Comparison of ENCODE assay signal across 8 mouse cellular contexts in the genomic region with DNA sequence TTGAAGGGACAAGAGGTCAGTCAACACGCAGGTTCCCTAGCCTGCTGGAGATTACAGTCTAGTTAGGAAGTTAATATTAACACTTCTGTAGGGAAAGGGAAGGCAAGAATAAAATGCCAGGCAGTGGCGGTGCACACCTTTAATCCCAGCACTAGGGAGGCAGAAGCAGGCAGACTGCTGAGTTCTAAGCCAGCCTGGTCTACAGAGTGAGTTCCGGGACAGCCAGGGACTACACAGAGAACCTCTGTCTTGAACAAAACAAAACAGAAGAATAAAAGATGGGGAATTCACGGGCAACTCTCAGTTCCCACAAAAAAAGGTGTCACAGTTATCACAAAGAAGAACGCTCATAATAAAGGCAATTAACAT. TPM values are rescaled to one million over a fixed set of nuclear protein-coding genes. Genes with fewer than 3 reads are reported as not detected.
A peak's percentile ranks its signal among the peaks of the same experiment; 100 is the strongest.
DNase-seq lines count a peak whose midpoint lies in the region; ATAC-seq and TF ChIP-seq lines count a peak whose summit lies in the region.

No protein-coding gene starts in this region.

- dilution Hi-C loops in CH12.LX (cut with MboI; ENCODE audit: extremely low pct_ligation_motif_present, extremely low pct_unique_long_range_greater_than_20kb, low sequenced_read_pairs) = no loop called here

- no peak for TF ChIP-seq EP300 in CH12.LX (IDR thresholded peaks at IDR 0.05; ENCODE audit: low read length)
- no peak for TF ChIP-seq EP300 in liver, postnatal 0 days (IDR thresholded peaks at IDR 0.05; ENCODE audit: low read depth)

- H3K9me3 ChIP-seq in heart, embryonic 13.5 days = peaks cover 4% of the 10 kb centered on the region; the same call in 1 of the 2 replicates
- peaks cover 7% of the 10 kb centered on the region for H3K9me3 ChIP-seq in CH12.LX (replicated peaks; ENCODE audit: low read length)
- H3K9me3 ChIP-seq in forebrain, embryonic 15.5 days = no peaks in the 10 kb centered on the region
- H3K9me3 ChIP-seq in liver, postnatal 0 days (ENCODE audit: low read length) = no peaks in the 10 kb centered on the region

- H3K9ac ChIP-seq in heart, embryonic 13.5 days = peak overlapping the region; percentile 95
- H3K9ac ChIP-seq in CH12.LX (ENCODE audit: insufficient read depth, low read depth) = peak overlapping the region; percentile 17; the same call in 1 of the 2 replicates
- H3K9ac ChIP-seq in forebrain, embryonic 15.5 days (replicated peaks) = peak overlapping the region; percentile 70
- H3K9ac ChIP-seq in liver, postnatal 0 days (replicated peaks) = peak overlapping the region; percentile 98; the same call in 1 of the 2 replicates

- no peak for TF ChIP-seq CTCF in CH12.LX (conservative IDR thresholded peaks at IDR 0.05 in 1 of 2, IDR thresholded peaks at IDR 0.05 in 1 of 2; ENCODE audit: low read depth in 2 of 2, low read length in 2 of 2)
- TF ChIP-seq CTCF in liver, postnatal 0 days (IDR thresholded peaks at IDR 0.05; ENCODE audit: low read depth) = 0 out of 2 replicates have a peak, but pooled peaks have one; percentile 2

- peak overlapping the region; percentile 96 for H3K27ac ChIP-seq in heart, embryonic 13.5 days (replicated peaks)
- H3K27ac ChIP-seq in CH12.LX (ENCODE audit: insufficient read depth, low read depth) = no peak overlapping the region
- H3K27ac ChIP-seq in forebrain, embryonic 15.5 days (replicated peaks) = peak overlapping the region; percentile 58
- peak overlapping the region; percentile 98 for H3K27ac ChIP-seq in liver, postnatal 0 days (ENCODE audit: low read depth)

- H3K4me2 ChIP-seq in heart, embryonic 13.5 days = peak overlapping the region; percentile 87
- peak overlapping the region; percentile 53 for H3K4me2 ChIP-seq in CH12.LX (ENCODE audit: insufficient read depth, low read depth, poor library complexity, severe bottlenecking)
- H3K4me2 ChIP-seq in forebrain, embryonic 15.5 days (replicated peaks) = peak overlapping the region; percentile 78
- H3K4me2 ChIP-seq in liver, postnatal 0 days (ENCODE audit: low read depth, low read length) = peak overlapping the region; percentile 94

- TF ChIP-seq RAD21 in CH12.LX (IDR thresholded peaks at IDR 0.05; ENCODE audit: low read depth, low read length) = no peak

- TF ChIP-seq POLR2A in CH12.LX (IDR thresholded peaks at IDR 0.05; ENCODE audit: low read depth, low read length) = no peak

- peaks cover 6% of the 10 kb centered on the region; the same call in 1 of the 2 replicates for H3K79me2 ChIP-seq in CH12.LX (replicated peaks; ENCODE audit: control insufficient read depth, extremely low read depth, insufficient read depth, poor library complexity, severe bottlenecking)

- no peak for ATAC-seq in heart, embryonic 13.5 days (ENCODE audit: extremely low read depth, insufficient number of reproducible peaks, low FRiP score, low TSS enrichment)
- peak; percentile 76 for ATAC-seq in forebrain, embryonic 15.5 days (replicated peaks)
- no peak for ATAC-seq in liver, postnatal 0 days

- H3K4me1 ChIP-seq in heart, embryonic 13.5 days = peaks cover 33% of the 10 kb centered on the region
- H3K4me1 ChIP-seq in CH12.LX (ENCODE audit: control insufficient read depth in 1 of 2, insufficient read depth in 2 of 2) = peaks cover 0 to 20% of the 10 kb centered on the region in 2 experiments; a peak in 2 of 4 replicates
- peaks cover 12% of the 10 kb centered on the region for H3K4me1 ChIP-seq in forebrain, embryonic 15.5 days
- H3K4me1 ChIP-seq in liver, postnatal 0 days (ENCODE audit: insufficient read depth) = peaks cover 11% of the 10 kb centered on the region; the same call in 1 of the 2 replicates

- in situ Hi-C loops in CH12.LX (cut with MboI; ENCODE audit: low pct_ligation_motif_present, low pct_unique_long_range_greater_than_20kb, low sequenced_read_pairs) = no loop called here

- H3K36me3 ChIP-seq in heart, embryonic 13.5 days = 0 out of 2 replicates have a peak, but pooled peaks cover 7% of the 10 kb centered on the region
- H3K36me3 ChIP-seq in CH12.LX (replicated peaks in 1 of 2; ENCODE audit: control insufficient read depth in 1 of 2, insufficient read depth in 1 of 2, low read length in 1 of 2) = peaks cover 5 to 21% of the 10 kb centered on the region in 2 experiments
- H3K36me3 ChIP-seq in forebrain, embryonic 15.5 days = no peaks in the 10 kb centered on the region
- peaks cover 12% of the 10 kb centered on the region; the same call in 1 of the 2 replicates for H3K36me3 ChIP-seq in liver, postnatal 0 days (replicated peaks; ENCODE audit: insufficient read depth, low read length)

- H3K4me3 ChIP-seq in heart, embryonic 13.5 days = peak overlapping the region; percentile 90
- H3K4me3 ChIP-seq in CH12.LX (replicated peaks in 1 of 3; ENCODE audit: low read depth in 2 of 3, low read length in 2 of 3, poor library complexity in 1 of 3) = peak overlapping the region; percentile 48 to 80 (median 68)
- peak overlapping the region; percentile 72 for H3K4me3 ChIP-seq in forebrain, embryonic 15.5 days
- peak overlapping the region; percentile 97 for H3K4me3 ChIP-seq in liver, postnatal 0 days (ENCODE audit: low read depth, low read length)

- H3K27me3 ChIP-seq in heart, embryonic 13.5 days (replicated peaks) = no peaks in the 10 kb centered on the region
- H3K27me3 ChIP-seq in CH12.LX (replicated peaks) = no peaks in the 10 kb centered on the region
- H3K27me3 ChIP-seq in forebrain, embryonic 15.5 days = no peaks in the 10 kb centered on the region
- no peaks in the 10 kb centered on the region for H3K27me3 ChIP-seq in liver, postnatal 0 days (ENCODE audit: insufficient read depth, low read length)

- no peak for DNase-seq in heart, adult 11 months
- DNase-seq in CH12.LX (ENCODE audit: extremely low read depth) = no peak
- no peak for DNase-seq in liver, postnatal 0 days
- no peak for DNase-seq in layer of hippocampus, postnatal 10 days (ENCODE audit: low spot score in 2 of 2)
- no peak for DNase-seq in frontal cortex, adult 2 months (ENCODE audit: extremely low spot score in 1 of 2, low spot score in 1 of 2)
- no peak for DNase-seq in layer of hippocampus, postnatal 14 days (ENCODE audit: low spot score in 2 of 2)

- WGBS in heart, embryonic 13.5 days = 41% methylated on average over 5 of the region's 5 CpGs
- 17% methylated on average over 5 of the region's 5 CpGs for WGBS in forebrain, embryonic 15.5 days
- WGBS in liver, postnatal 0 days (ENCODE audit: insufficient replicate concordance) = 27% methylated on average over 5 of the region's 5 CpGs

TF ChIP-seq in CH12.LX, 34 proteins besides CTCF, POLR2A, EP300 and RAD21:
- TF ChIP-seq POLR2AphosphoS2 (IDR thresholded peaks at IDR 0.05; ENCODE audit: low read depth, low read length) (no peak), E2F4 (IDR thresholded peaks at IDR 0.05; ENCODE audit: insufficient replicate concordance, low read depth, low read length) (no peak), JUND (conservative IDR thresholded peaks at IDR 0.05; ENCODE audit: low read depth, low read length) (no peak), GABPA (IDR thresholded peaks at IDR 0.05; ENCODE audit: insufficient replicate concordance, low read depth, low read length) (no peak), ELF1 (IDR thresholded peaks at IDR 0.05; ENCODE audit: low read depth, low read length) (no peak), ZC3H11A (IDR thresholded peaks at IDR 0.05; ENCODE audit: low read depth, low read length) (no peak), TBP (conservative IDR thresholded peaks at IDR 0.05; ENCODE audit: low read depth, low read length) (no peak)

RNA-seq across cellular contexts. Expression of a gene that starts 0.4 kb away (rescaled TPM):
- 41.7 and 42.3 TPM in 2 replicates for polyA plus RNA-seq in heart, embryonic 13.5 days (2015; fragmentation: Nextera tagmentation; extraction: Ambion mirVana)
- total RNA-seq in CH12.LX (2012; rRNA removed) (20.7 and 21.8 TPM in 2 replicates), CH12.LX (2014; rRNA removed) (34.7 and 38.6 TPM in 2 replicates)
- polyA plus RNA-seq in CH12.LX (2012; ENCODE audit: insufficient read length, low read depth) = 17.8 and 19.0 TPM in 2 replicates
- 21.8 and 22.0 TPM in 2 replicates for polyA plus RNA-seq in forebrain, embryonic 15.5 days (2015; fragmentation: Nextera tagmentation; extraction: Ambion mirVana)
- 16.7 and 18.8 TPM in 2 replicates for polyA plus RNA-seq in liver, postnatal 0 days (2015; fragmentation: Nextera tagmentation; extraction: Ambion mirVana)
- total RNA-seq in layer of hippocampus, postnatal 10 days (2021) = 1 to 10 TPM; 4.0 to 5.5 TPM
- polyA plus RNA-seq in frontal cortex, adult 2 months (2012; rRNA removed) = 3.3 and 3.8 TPM in 2 replicates
- 1 to 10 TPM; 4.7 to 5.2 TPM for total RNA-seq in layer of hippocampus, postnatal 14 days (2021)

Comparison
In these comparisons a context has a peak if more than half of its experiments do, and no peak if none do; other contexts are left out.
1. H3K9ac ChIP-seq: peak in every context shown above with its lines; median percentile 98 in liver, postnatal 0 days; 95 in heart, embryonic 13.5 days; 70 in forebrain, embryonic 15.5 days; 17 in CH12.LX.